Mouse (Mus musculus) leukemia stem cell, adult 10-12 weeks (primary cell): Measurements from ENCODE around the gene Nt5c3. TPM values are rescaled to one million over a fixed set of nuclear protein-coding genes. Genes with fewer than 3 reads are reported as not detected.

Experiments used
- polyA plus RNA-seq: library from polyadenylated mRNA; stranded (reverse); fragments of >175 nt; gene quantifications from 2 replicates; pipeline ENCODE4 v1.2.3, GENCODE M21; 2012; ENCODE audit warnings: low replicate concordance

The Nt5c3 gene
- 41.0 and 91.7 TPM in 2 replicates for polyA plus RNA-seq

GRCm38 (mm10) chr6:56923726-56924707 lies at the start of gene Nt5c3, which contains the start of gene Vmn1r4:
Gene Nt5c3 (minus strand): TSS chr6:56923932.
Gene Vmn1r4 (plus strand): TSS chr6:56924015.

GRCm38 (mm10) chr6:56969973-56970372 lies 46.2 kb upstream of the Nt5c3 start, which contains the start of gene Vmn1r5:
Gene Vmn1r5 (plus strand): TSS chr6:56970273.

Other genes with a start within 250 kb of the Nt5c3 start
- gene Lsm5, start 219.2 kb downstream of the Nt5c3 start, polyA plus RNA-seq: not detected in 2 replicates
- 5.1 and 6.9 TPM in 2 replicates for gene Avl9, start 209.0 kb downstream of the Nt5c3 start, polyA plus RNA-seq
- gene Kbtbd2, start 126.1 kb downstream of the Nt5c3 start, polyA plus RNA-seq: 2.3 and 2.9 TPM in 2 replicates
- 0.78 and 1.3 TPM in 2 replicates for gene Fkbp9, start 91.9 kb downstream of the Nt5c3 start, polyA plus RNA-seq
- not detected in 2 replicates for gene Vmn1r4, start 83 bp upstream of the Nt5c3 start, polyA plus RNA-seq
- gene Vmn1r5, start 46.3 kb upstream of the Nt5c3 start, polyA plus RNA-seq: not detected in 2 replicates
- gene Vmn1r6, start 73.3 kb upstream of the Nt5c3 start, polyA plus RNA-seq: not detected in 2 replicates
- not detected in 2 replicates for gene Vmn1r7, start 101.4 kb upstream of the Nt5c3 start, polyA plus RNA-seq
- gene Vmn1r8, start 108.4 kb upstream of the Nt5c3 start, polyA plus RNA-seq: not detected in 2 replicates
- not detected in 2 replicates for gene Vmn1r9, start 142.9 kb upstream of the Nt5c3 start, polyA plus RNA-seq
- gene Vmn1r10, start 185.5 kb upstream of the Nt5c3 start, polyA plus RNA-seq: not detected in 2 replicates
- gene Vmn1r11, start 209.5 kb upstream of the Nt5c3 start, polyA plus RNA-seq: not detected in 2 replicates
- gene Vmn1r12, start 233.0 kb upstream of the Nt5c3 start, polyA plus RNA-seq: not detected in 2 replicates